Mouse (Mus musculus): Measurements from ENCODE around the gene Paqr9.

GRCm38 (mm10) chr9:95541650-95542432, 17.6 kb upstream of the Paqr9 start:
- no peak for TF ChIP-seq GATA1 (IDR thresholded peaks at IDR 0.05; ENCODE audit: borderline replicate concordance, low read length)
- no peak for TF ChIP-seq FLI1 (IDR thresholded peaks at IDR 0.05; ENCODE audit: low read length)

Measured in megakaryocyte, embryonic 14.5 days (primary cell).